Mouse (Mus musculus): ENCODE measurements at regions not wholly inside any gene's neighbourhood (a gene's known extent, or its start where the extent isn't known, plus 50 kb on each side); places are given as distances from the start of the nearest gene placed in this dataset.

- no peak for ATAC-seq (ENCODE audit: insufficient read depth, low read depth)
- DNase-seq (ENCODE audit: low spot score) = no peak
- TF ChIP-seq CTCF (IDR thresholded peaks at IDR 0.05; ENCODE audit: low read depth) = no peak
- TF ChIP-seq EP300 (IDR thresholded peaks at IDR 0.05; ENCODE audit: low read depth) = no peak
- Histone ChIP-seq H3K27me3 (ENCODE audit: control insufficient read depth, insufficient read depth, low read length) (peaks cover 23% of the 10 kb centered on the region), H3K9me3 (replicated peaks; ENCODE audit: control insufficient read depth, low read length) (no peaks in the 10 kb centered on the region), H3K4me2 (ENCODE audit: low read depth, low read length) (no peak overlapping the region), H3K27ac (ENCODE audit: low read depth) (no peak overlapping the region), H3K36me3 (replicated peaks; ENCODE audit: control insufficient read depth, insufficient read depth, low read length) (no peaks in the 10 kb centered on the region), H3K4me1 (ENCODE audit: control insufficient read depth, insufficient read depth) (no peaks in the 10 kb centered on the region), H3K9ac (replicated peaks; ENCODE audit: low read depth, low read length) (no peak overlapping the region), H3K4me3 (ENCODE audit: low read depth, low read length) (no peak overlapping the region)
- 56% methylated on average over 5 of the region's 5 CpGs for WGBS
Measured at GRCm38 (mm10) chr7:133256831-133257230, 132.7 kb upstream of the Ctbp2 start.

DNA sequence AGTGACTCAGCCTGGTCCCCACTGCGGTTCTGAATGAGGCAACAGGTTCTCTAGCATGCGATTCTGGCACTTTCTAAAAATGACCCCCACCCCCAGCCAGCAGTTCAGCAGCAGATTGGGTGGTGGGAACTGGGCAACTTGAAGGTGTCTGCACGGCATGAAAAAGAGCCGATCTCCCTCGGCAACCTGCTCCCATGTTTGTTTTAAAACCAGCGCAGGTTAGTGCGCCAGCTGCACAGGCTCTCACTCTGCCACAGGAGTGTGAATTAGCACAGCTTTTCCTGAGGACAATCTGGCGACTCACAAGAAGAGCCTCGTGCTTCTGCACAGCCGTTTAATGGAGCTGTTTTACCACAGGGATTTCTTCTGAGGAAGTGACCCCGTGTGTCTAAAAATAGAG is 120.4 kb upstream of the Ctbp2 start:
- H3K9ac ChIP-seq (replicated peaks; ENCODE audit: low read depth, low read length) = no peak overlapping the region
- no peaks in the 10 kb centered on the region for H3K36me3 ChIP-seq (replicated peaks; ENCODE audit: control insufficient read depth, insufficient read depth, low read length)
- DNase-seq (ENCODE audit: low spot score) (no peak), ATAC-seq (ENCODE audit: insufficient read depth, low read depth) (no peak)
- H3K4me1 ChIP-seq (ENCODE audit: control insufficient read depth, insufficient read depth) = no peaks in the 10 kb centered on the region
- no peak overlapping the region for H3K27ac ChIP-seq (ENCODE audit: low read depth)
- no peak overlapping the region for H3K4me3 ChIP-seq (ENCODE audit: low read depth, low read length)
- H3K27me3 ChIP-seq (ENCODE audit: control insufficient read depth, insufficient read depth, low read length) = no peaks in the 10 kb centered on the region; the same call in 1 of the 2 replicates
- peak overlapping the region; percentile 15; the same call in 1 of the 2 replicates for H3K4me2 ChIP-seq (ENCODE audit: low read depth, low read length)
- 38% methylated on average over 11 of the region's 11 CpGs for WGBS
- H3K9me3 ChIP-seq (replicated peaks; ENCODE audit: control insufficient read depth, low read length) = no peaks in the 10 kb centered on the region
- no peak for TF ChIP-seq CTCF (IDR thresholded peaks at IDR 0.05; ENCODE audit: low read depth)
- no peak for TF ChIP-seq EP300 (IDR thresholded peaks at IDR 0.05; ENCODE audit: low read depth)

DNA sequence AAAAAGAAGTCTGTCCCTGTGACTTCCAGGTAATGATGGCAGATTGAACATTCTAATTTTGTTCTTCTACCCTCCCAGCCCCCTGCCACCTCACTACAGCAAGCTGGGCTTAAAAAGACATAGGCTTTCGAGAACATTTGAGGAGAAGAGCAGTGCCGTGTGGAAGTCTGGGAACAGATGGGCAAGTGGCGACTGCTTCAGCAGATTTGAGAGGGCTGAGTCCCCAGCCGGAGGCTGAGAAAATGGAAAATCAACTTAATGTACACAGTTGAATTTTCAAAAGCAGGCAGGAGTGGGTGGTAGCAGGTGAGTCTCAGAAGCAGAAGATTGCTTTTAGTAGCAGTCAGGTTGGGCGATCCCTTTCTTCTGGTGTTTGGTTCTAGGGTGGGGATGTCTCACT is 110.2 kb upstream of the Ctbp2 start:
- TF ChIP-seq EP300 (IDR thresholded peaks at IDR 0.05; ENCODE audit: low read depth) (no peak), CTCF (IDR thresholded peaks at IDR 0.05; ENCODE audit: low read depth) (no peak)
- Histone ChIP-seq H3K4me3 (ENCODE audit: low read depth, low read length) (no peak overlapping the region), H3K4me2 (ENCODE audit: low read depth, low read length) (no peak overlapping the region), H3K9me3 (replicated peaks; ENCODE audit: control insufficient read depth, low read length) (no peaks in the 10 kb centered on the region), H3K9ac (replicated peaks; ENCODE audit: low read depth, low read length) (no peak overlapping the region), H3K36me3 (replicated peaks; ENCODE audit: control insufficient read depth, insufficient read depth, low read length) (no peaks in the 10 kb centered on the region), H3K4me1 (ENCODE audit: control insufficient read depth, insufficient read depth) (no peaks in the 10 kb centered on the region), H3K27ac (ENCODE audit: low read depth) (no peak overlapping the region), H3K27me3 (ENCODE audit: control insufficient read depth, insufficient read depth, low read length) (peaks cover 7% of the 10 kb centered on the region; the same call in 1 of the 2 replicates)
- ATAC-seq (ENCODE audit: insufficient read depth, low read depth) (no peak), DNase-seq (ENCODE audit: low spot score) (no peak)
- WGBS = 72% methylated on average over 5 of the region's 5 CpGs

GRCm38 (mm10) chr7:133232889-133233441 is 108.8 kb upstream of the Ctbp2 start:
- DNase-seq (ENCODE audit: low spot score) (no peak), ATAC-seq (ENCODE audit: insufficient read depth, low read depth) (no peak)
- TF ChIP-seq CTCF (IDR thresholded peaks at IDR 0.05; ENCODE audit: low read depth) (no peak), EP300 (IDR thresholded peaks at IDR 0.05; ENCODE audit: low read depth) (no peak)
- no peaks in the 10 kb centered on the region for H3K4me1 ChIP-seq (ENCODE audit: control insufficient read depth, insufficient read depth)
- H3K4me3 ChIP-seq (ENCODE audit: low read depth, low read length) = no peak overlapping the region
- H3K36me3 ChIP-seq (replicated peaks; ENCODE audit: control insufficient read depth, insufficient read depth, low read length) = no peaks in the 10 kb centered on the region
- H3K27ac ChIP-seq (ENCODE audit: low read depth) = no peak overlapping the region
- peaks cover 7% of the 10 kb centered on the region; the same call in 1 of the 2 replicates for H3K27me3 ChIP-seq (ENCODE audit: control insufficient read depth, insufficient read depth, low read length)
- H3K9ac ChIP-seq (replicated peaks; ENCODE audit: low read depth, low read length) = no peak overlapping the region
- no peak overlapping the region for H3K4me2 ChIP-seq (ENCODE audit: low read depth, low read length)
- 83% methylated on average over 10 of the region's 10 CpGs for WGBS
- H3K9me3 ChIP-seq (replicated peaks; ENCODE audit: control insufficient read depth, low read length) = no peaks in the 10 kb centered on the region

DNA sequence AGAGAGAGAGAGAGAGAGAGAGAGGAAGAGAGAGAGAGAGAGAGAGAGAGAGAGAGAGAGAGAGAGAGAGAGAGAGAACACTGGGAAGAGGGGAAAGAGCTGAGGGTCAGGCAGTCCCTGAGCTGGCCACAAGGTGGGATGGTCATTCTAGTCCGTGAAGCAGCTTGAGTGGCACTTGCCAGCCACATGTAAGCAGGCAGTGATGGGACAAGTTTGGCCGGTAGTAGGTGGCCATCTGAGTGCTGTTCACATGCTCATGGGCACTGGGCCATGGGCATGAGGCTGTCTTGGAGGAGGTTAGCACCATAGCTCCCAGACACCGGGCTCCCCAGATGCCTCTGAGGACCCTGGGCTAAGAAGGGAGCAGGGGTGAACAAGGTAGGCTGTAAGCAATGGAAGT is 106.7 kb upstream of the Ctbp2 start:
- Histone ChIP-seq H3K4me3 (ENCODE audit: low read depth, low read length) (no peak overlapping the region), H3K9ac (replicated peaks; ENCODE audit: low read depth, low read length) (no peak overlapping the region), H3K4me1 (ENCODE audit: control insufficient read depth, insufficient read depth) (no peaks in the 10 kb centered on the region), H3K4me2 (ENCODE audit: low read depth, low read length) (no peak overlapping the region), H3K36me3 (replicated peaks; ENCODE audit: control insufficient read depth, insufficient read depth, low read length) (no peaks in the 10 kb centered on the region), H3K27me3 (ENCODE audit: control insufficient read depth, insufficient read depth, low read length) (peaks cover 7% of the 10 kb centered on the region; the same call in 1 of the 2 replicates), H3K27ac (ENCODE audit: low read depth) (no peak overlapping the region), H3K9me3 (replicated peaks; ENCODE audit: control insufficient read depth, low read length) (no peaks in the 10 kb centered on the region)
- TF ChIP-seq EP300 (IDR thresholded peaks at IDR 0.05; ENCODE audit: low read depth) (no peak), CTCF (IDR thresholded peaks at IDR 0.05; ENCODE audit: low read depth) (peak; percentile 30)
- 52% methylated on average over 3 of the region's 3 CpGs for WGBS
- no peak for ATAC-seq (ENCODE audit: insufficient read depth, low read depth)
- DNase-seq (ENCODE audit: low spot score) = no peak

Measured in heart, postnatal 0 days (tissue).